Mouse (Mus musculus) cerebellum, adult 18-20 months (tissue): ENCODE measurements around the gene Trex1.

Source experiments
- DNase-seq, 2 experiments: peaks; one replicate each; pipeline ENCODE4 v3.0.0; 2021

The Trex1 gene

DNA sequence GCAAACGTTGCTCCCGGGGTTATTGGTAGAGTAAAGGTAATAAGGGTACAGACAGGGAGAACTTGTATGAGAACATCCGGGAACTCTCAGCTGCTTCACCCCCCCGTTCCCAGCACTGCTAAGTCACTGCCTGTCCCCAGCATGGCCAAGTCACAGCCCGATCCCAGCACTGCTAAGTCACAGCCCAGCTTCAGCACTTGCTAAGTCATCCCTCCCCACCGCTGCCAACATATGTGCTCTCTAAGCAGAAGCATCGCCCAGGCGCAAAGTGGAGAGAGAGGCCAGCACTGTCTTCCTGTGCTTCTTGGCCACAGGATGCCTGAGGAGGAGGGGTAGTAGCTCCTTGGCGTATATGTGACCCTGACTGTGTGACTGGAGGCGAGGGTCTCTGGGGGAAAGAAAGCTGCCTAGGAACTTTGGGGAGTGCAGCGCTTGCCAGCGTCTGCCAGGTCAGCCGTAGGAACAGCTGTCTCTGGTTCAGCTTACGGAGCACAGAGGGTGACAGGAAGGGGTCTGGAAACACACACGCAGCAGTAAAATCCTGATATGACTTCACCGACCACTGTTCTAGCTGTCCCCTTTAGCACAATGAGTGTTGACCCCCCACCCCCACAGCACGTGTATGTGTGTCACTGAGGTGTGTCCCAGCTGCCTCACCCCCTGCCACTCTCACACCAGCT, 49.8 kb downstream of the Trex1 start:
- no peak for DNase-seq

DNA sequence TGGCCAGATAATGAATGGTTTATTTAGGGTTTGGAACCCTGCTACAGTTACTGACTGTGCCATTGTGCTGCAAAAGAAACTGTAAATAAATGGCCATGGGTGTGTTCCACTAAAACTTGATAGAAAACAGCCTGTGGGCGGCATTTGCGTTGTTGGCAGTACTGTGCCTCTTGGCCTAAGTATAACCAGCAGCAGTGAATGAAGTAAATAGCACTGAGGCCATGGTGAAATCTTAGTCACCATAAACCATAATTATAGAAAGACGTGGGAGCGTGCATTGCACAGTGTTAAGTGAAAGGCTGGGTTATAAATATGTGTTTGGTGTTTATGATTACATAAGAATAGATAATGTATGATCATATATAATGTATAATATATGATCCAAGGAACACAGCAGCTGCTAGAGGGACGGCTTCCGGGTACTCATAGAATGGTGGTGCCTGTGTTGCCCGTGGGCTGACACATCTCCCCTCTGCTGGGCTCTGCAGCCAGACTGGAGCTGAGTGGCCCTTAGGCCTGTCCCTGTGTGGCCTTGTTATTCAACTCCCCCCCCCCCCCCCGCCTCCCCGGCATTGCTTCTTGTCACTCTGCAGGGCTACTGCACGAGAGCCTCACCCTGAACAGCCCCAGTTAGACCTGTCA, 50.4 kb downstream of the Trex1 start:
- DNase-seq = no peak

DNA sequence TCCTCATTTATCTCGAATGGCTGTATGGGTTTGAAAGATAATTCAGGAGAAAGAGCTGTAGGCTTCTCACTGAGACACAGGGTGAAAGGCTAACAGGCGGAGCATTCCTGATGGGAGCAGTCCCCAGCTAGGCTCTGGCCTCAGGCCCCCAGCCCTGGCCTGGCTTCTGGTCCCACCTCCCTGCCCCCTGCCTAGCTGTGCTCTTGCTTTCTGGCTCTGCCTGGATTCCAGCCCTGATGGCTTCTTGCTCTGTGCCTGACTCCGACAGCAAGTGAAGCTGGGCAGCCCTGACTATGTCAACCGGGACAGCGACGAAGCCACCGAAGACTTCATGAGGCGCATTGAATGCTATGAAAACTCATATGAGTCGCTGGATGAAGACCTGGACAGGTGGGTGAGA, 51.5 kb downstream of the Trex1 start:
- DNase-seq = no peak
